Mouse (Mus musculus): ENCODE measurements at regions not wholly inside any gene's neighbourhood (a gene's known extent, or its start where the extent isn't known, plus 50 kb on each side); places are given as distances from the start of the nearest gene placed in this dataset.

- intact Hi-C loops (cut with DNase I) = no loop called here
- DNase-seq = no peak
These were observed 53.4 kb upstream of the Jun start for GRCm38 (mm10) chr4:95105424-95105823.

GRCm38 (mm10) chr4:95105926-95106622 is 54.1 kb upstream of the Jun start:
- intact Hi-C loops (cut with DNase I) = no loop called here
- DNase-seq = peak in 1 of 2 experiments; percentile 43

- intact Hi-C loops (cut with DNase I) = no loop called here
- no peak for DNase-seq
These were observed 55.1 kb upstream of the Jun start for GRCm38 (mm10) chr4:95106881-95107665.

GRCm38 (mm10) chr4:95108811-95109210 is 56.8 kb upstream of the Jun start:
- intact Hi-C loops (cut with DNase I) = no loop called here
- no peak for DNase-seq

GRCm38 (mm10) chr4:95110828-95111227 is 58.8 kb upstream of the Jun start:
- no peak for DNase-seq
- intact Hi-C loops (cut with DNase I) = no loop called here

GRCm38 (mm10) chr4:95117158-95117681 is 65.2 kb upstream of the Jun start:
- intact Hi-C loops (cut with DNase I) = no loop called here

GRCm38 (mm10) chr4:95120876-95121275 is 68.9 kb upstream of the Jun start:
- DNase-seq = no peak
- intact Hi-C loops (cut with DNase I) = no loop called here

More at GRCm38 (mm10) chr4:95117158-95117681, 65.2 kb upstream of the Jun start:
- DNase-seq = no peak

- DNase-seq = no peak
- intact Hi-C loops (cut with DNase I) = no loop called here
These were observed 73.3 kb upstream of the Jun start for GRCm38 (mm10) chr4:95125346-95125745.

GRCm38 (mm10) chr4:95127970-95128369 is 75.9 kb upstream of the Jun start:
- intact Hi-C loops (cut with DNase I) = no loop called here
- DNase-seq = no peak

- intact Hi-C loops (cut with DNase I) = no loop called here
- DNase-seq = no peak
These were observed 81.8 kb upstream of the Jun start for GRCm38 (mm10) chr4:95133815-95134214.

GRCm38 (mm10) chr4:95134611-95135010 is 82.6 kb upstream of the Jun start:
- intact Hi-C loops (cut with DNase I) = no loop called here
- DNase-seq = no peak

- no peak for DNase-seq
- intact Hi-C loops (cut with DNase I) = no loop called here
These were observed 85.6 kb upstream of the Jun start for GRCm38 (mm10) chr4:95137413-95138143.

GRCm38 (mm10) chr4:95138676-95139075 is 86.7 kb upstream of the Jun start:
- intact Hi-C loops (cut with DNase I) = no loop called here
- DNase-seq = no peak

- intact Hi-C loops (cut with DNase I) = no loop called here
- no peak for DNase-seq
These were observed 89.2 kb upstream of the Jun start for GRCm38 (mm10) chr4:95141253-95141652.

GRCm38 (mm10) chr4:95143130-95143529 is 91.1 kb upstream of the Jun start:
- intact Hi-C loops (cut with DNase I) = no loop called here
- DNase-seq = no peak

GRCm38 (mm10) chr4:95143668-95144067 is 91.6 kb upstream of the Jun start:
- DNase-seq = no peak
- intact Hi-C loops (cut with DNase I) = no loop called here

- intact Hi-C loops (cut with DNase I) = no loop called here
These were observed 92.4 kb upstream of the Jun start for GRCm38 (mm10) chr4:95144440-95144839.

GRCm38 (mm10) chr4:95146268-95146667 is 94.2 kb upstream of the Jun start:
- no peak for DNase-seq
- intact Hi-C loops (cut with DNase I) = no loop called here

More at GRCm38 (mm10) chr4:95144440-95144839, 92.4 kb upstream of the Jun start:
- DNase-seq = no peak

GRCm38 (mm10) chr4:95148665-95149064 is 96.6 kb upstream of the Jun start:
- no peak for DNase-seq
- intact Hi-C loops (cut with DNase I) = no loop called here

- intact Hi-C loops (cut with DNase I) = loop anchor here (2.0 kb wide), 1 partner anchor 33 kb away; no protein-coding TSS in a partner anchor
- peak; percentile 47 to 50 for DNase-seq
These were observed 99.7 kb upstream of the Jun start for GRCm38 (mm10) chr4:95151678-95152077.

Measured in heart, postnatal 36 days (tissue).